15 mouse cellular contexts compared by ENCODE assay signal in genomic region chr3:98031104-98031503, GRCm38 (mm10). TPM values are rescaled to one million over a fixed set of nuclear protein-coding genes. Genes with fewer than 3 reads are reported as not detected.
A peak's percentile ranks its signal among the peaks of the same experiment; 100 is the strongest.
DNase-seq lines count a peak whose midpoint lies in the region; ATAC-seq and TF ChIP-seq lines count a peak whose summit lies in the region.
"Had no signal": no experiment of that assay in that cellular context is flagged by ENCODE, and none has a peak within 500 bp of the region (broad histone marks: within the 10 kb centered on the region; RNA-seq: fewer than 3 reads in every experiment).

No protein-coding gene starts in this region.

- H3K79me2 ChIP-seq in macrophage (ENCODE audit: inconsistent target) = peaks cover 100% of the 10 kb centered on the region

- H3K27me3 ChIP-seq in spleen, adult 2 months (ENCODE audit: control insufficient read depth, insufficient read depth, low read length) = no peaks in the 10 kb centered on the region
- no peaks in the 10 kb centered on the region for H3K27me3 ChIP-seq in stomach, embryonic 16.5 days (ENCODE audit: control insufficient read depth, insufficient read depth, low read length)
- H3K27me3 ChIP-seq: lung, embryonic 15.5 days; neural tube, embryonic 15.5 days had no signal

- no peaks in the 10 kb centered on the region for H3K9me3 ChIP-seq in stomach, embryonic 16.5 days (replicated peaks; ENCODE audit: control insufficient read depth, low read length)
- H3K9me3 ChIP-seq: lung, embryonic 15.5 days; neural tube, embryonic 15.5 days had no signal

- H3K9ac ChIP-seq in stomach, embryonic 16.5 days (ENCODE audit: low read length) = 0 out of 2 replicates have a peak overlapping the region, but pooled peaks have one; percentile 20
- H3K9ac ChIP-seq: lung, embryonic 15.5 days; neural tube, embryonic 15.5 days had no signal

- no peak for TF ChIP-seq CTCF in spleen, adult 2 months (IDR thresholded peaks at IDR 0.05; ENCODE audit: extremely low read depth, insufficient read depth, insufficient read length, insufficient replicate concordance)

- peak; percentile 39 for ATAC-seq in common myeloid progenitor, adult 5-6 weeks (replicated peaks; ENCODE audit: low read depth, poor library complexity, severe bottlenecking)
- ATAC-seq in stomach, embryonic 16.5 days (ENCODE audit: insufficient read depth, low FRiP score) = peak; percentile 86
- ATAC-seq: midbrain, embryonic 16.5 days had no signal

- H3K4me3 ChIP-seq in spleen, adult 2 months (ENCODE audit: extremely low read depth, insufficient read depth, insufficient read length) = no peak overlapping the region
- no peak overlapping the region for H3K4me3 ChIP-seq in macrophage (ENCODE audit: inconsistent target)
- no peak overlapping the region for H3K4me3 ChIP-seq in stomach, embryonic 16.5 days (replicated peaks; ENCODE audit: low read length)
- H3K4me3 ChIP-seq: lung, embryonic 15.5 days; neural tube, embryonic 15.5 days had no signal

- intact Hi-C loops in gastrocnemius, postnatal 14 days (cut with DNase I; ENCODE audit: low total_unique reads) = no loop called here

- H3K36me3 ChIP-seq in spleen, adult 2 months (ENCODE audit: control insufficient read depth, insufficient read depth, low read length) = no peaks in the 10 kb centered on the region
- no peaks in the 10 kb centered on the region for H3K36me3 ChIP-seq in macrophage (ENCODE audit: inconsistent target)
- no peaks in the 10 kb centered on the region for H3K36me3 ChIP-seq in stomach, embryonic 16.5 days (ENCODE audit: control insufficient read depth, insufficient read depth, low read length)
- H3K36me3 ChIP-seq: lung, embryonic 15.5 days; neural tube, embryonic 15.5 days had no signal

- H3K27ac ChIP-seq in spleen, adult 2 months (ENCODE audit: insufficient read depth, low read length) = peak overlapping the region; percentile 31
- H3K27ac ChIP-seq in macrophage = peak overlapping the region; percentile 34; the same call in 1 of the 2 replicates
- peak overlapping the region; percentile 74 for H3K27ac ChIP-seq in stomach, embryonic 16.5 days (ENCODE audit: low read length)

- no peak for DNase-seq in spleen, adult 2 months (ENCODE audit: low read depth in 1 of 2, low spot score in 2 of 2)
- no peak for DNase-seq in spleen, postnatal 10 days (ENCODE audit: low spot score in 2 of 2)
- DNase-seq in thymus, postnatal 14 days = no peak
- no peak for DNase-seq in retina, postnatal 1 day
- DNase-seq in gastrocnemius, postnatal 14 days = no peak
- DNase-seq: cerebellum, adult 11-12 months; heart, adult 18-20 months; heart, postnatal 14 days; kidney, adult 18-20 months had no signal

- no peak overlapping the region for H3K4me2 ChIP-seq in stomach, embryonic 16.5 days (ENCODE audit: low read depth, low read length)
- H3K4me2 ChIP-seq: lung, embryonic 15.5 days; neural tube, embryonic 15.5 days had no signal

- no peak for TF ChIP-seq POLR2A in spleen, adult 2 months (IDR thresholded peaks at IDR 0.05; ENCODE audit: low read depth, low read length)

- WGBS in spleen, adult 2 months = 15% methylated on average over 7 of the region's 7 CpGs
- 18% methylated on average over 5 of the region's 7 CpGs for WGBS in macrophage (ENCODE audit: missing documents)
- 64% methylated on average over 7 of the region's 7 CpGs for WGBS in stomach, embryonic 16.5 days

- H3K4me1 ChIP-seq in spleen, adult 2 months (ENCODE audit: control insufficient read depth, insufficient read depth, insufficient read length) = peaks cover 38% of the 10 kb centered on the region
- H3K4me1 ChIP-seq in stomach, embryonic 16.5 days (ENCODE audit: control insufficient read depth, insufficient read depth, low read length) = peaks cover 71% of the 10 kb centered on the region

RNA-seq across cellular contexts. Expression of gene Notch2, which starts 17.8 kb away (rescaled TPM):
- polyA plus RNA-seq in spleen, adult 2 months (2012; rRNA removed) = 45.7 and 63.3 TPM in 2 replicates
- 41.1 and 48.9 TPM in 2 replicates for total RNA-seq in common myeloid progenitor, adult 5-6 weeks (2017)
- total RNA-seq in macrophage (2018; cell fraction: chromatin; rRNA removed) = 100 to 1,000 TPM; 149 to 777 (median 273) TPM
- 100 to 1,000 TPM in 12 of 26 experiments, 10 to 100 TPM in 14; 46.8 to 165 (median 96.1) TPM for total RNA-seq in macrophage (2018; cell fraction: cytosol; rRNA removed)
- total RNA-seq in macrophage (2018; cell fraction: nucleus; rRNA removed) = 100 to 1,000 TPM; 125 to 657 (median 257) TPM
- 21.9 to 74.1 TPM (median 33.4 TPM) in 3 replicates for polyA plus RNA-seq in macrophage (2018)
- 20.4 and 23.6 TPM in 2 replicates for polyA plus RNA-seq in stomach, embryonic 16.5 days (2015; fragmentation: Nextera tagmentation; extraction: Ambion mirVana)
- 10 to 100 TPM; 19.0 to 21.1 TPM for total RNA-seq in gastrocnemius, postnatal 14 days (2021)
